Mouse (Mus musculus): Measurements from ENCODE around the gene Astl.
A peak's percentile ranks its signal among the peaks of the same experiment; 100 is the strongest.

Astl gene

GRCm38 (mm10) chr2:127324456-127324855 is 14.0 kb upstream of the Astl start:
- no peak for DNase-seq (ENCODE audit: low spot score in 2 of 2)

DNA sequence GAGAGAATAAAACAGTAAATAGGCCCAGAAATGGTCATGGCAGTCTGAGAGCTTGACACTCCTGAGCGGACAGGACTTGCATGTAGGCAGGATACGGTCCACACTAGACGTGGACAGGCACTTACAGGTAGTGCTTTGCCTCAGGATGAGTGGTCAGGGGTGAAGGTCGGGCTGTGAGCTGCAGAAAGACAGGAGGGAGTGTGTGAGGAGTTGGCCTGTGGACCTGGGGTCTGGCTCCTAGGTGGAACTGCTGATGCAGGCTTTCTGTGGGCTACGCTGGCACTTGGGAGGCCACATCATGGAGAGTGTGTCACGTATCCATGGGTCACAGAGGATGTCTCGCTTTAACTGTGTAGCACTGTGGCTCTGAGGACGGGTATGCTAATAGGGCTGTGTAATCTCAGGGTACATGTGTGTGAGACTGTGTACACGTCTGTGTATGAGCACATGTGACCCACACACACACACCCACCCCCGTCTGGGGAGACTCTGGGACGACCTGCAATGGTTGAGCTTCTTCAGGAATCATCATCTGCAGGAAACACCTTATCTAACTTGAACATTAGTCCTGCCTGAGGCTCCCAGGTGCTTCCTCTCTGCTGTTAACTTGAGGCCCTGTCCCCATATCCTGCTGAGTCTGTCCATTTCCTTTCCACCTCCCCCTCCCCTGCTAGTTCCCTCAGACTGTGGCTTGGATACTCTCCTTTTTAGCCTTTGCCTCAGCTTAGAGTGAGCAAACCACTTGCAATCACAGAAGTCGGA is 10.2 kb upstream of the Astl start:
- peak in 1 of 2 experiments; percentile 25 for DNase-seq (ENCODE audit: low spot score in 2 of 2)

DNA sequence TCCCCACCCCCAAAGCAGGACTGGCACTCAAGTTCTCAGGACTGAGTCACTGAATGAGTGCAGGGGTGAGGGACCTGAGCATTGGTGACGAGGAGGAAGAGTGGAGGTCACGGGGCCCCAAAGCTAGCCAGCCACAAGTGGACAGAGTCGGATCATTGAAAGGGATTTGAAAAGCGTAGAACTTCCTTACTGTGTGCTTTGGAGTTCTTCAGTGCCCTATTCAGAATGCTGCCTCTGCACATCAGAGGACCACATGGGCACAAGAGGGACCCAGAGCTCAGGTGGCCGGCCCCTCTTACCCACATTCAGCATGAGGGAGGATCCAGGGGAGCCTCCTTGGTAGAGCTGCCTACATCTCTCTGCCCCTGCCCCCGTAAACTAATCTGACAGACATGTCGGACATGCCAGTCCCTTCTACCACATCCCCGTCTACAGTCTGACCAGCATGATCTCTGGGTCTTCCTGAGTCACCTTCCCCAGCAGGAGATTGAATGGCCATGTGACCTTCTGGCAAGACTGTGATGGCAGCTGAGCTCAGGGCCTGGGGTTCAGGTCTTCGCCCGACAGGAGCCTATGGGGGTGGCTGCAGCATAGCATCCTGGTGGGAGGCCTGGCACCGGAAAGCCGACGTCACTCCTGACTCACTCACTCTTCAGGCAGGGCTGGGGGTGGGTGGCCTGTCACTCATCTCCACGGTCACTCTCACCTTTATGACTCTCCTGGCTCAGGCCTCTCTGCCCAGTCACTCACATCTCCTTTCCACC is 5.5 kb upstream of the Astl start:
- DNase-seq (ENCODE audit: low spot score in 2 of 2) = no peak

- DNase-seq (ENCODE audit: low spot score in 2 of 2) = no peak
These were observed 4.4 kb upstream of the Astl start for GRCm38 (mm10) chr2:127333945-127334603.

DNA sequence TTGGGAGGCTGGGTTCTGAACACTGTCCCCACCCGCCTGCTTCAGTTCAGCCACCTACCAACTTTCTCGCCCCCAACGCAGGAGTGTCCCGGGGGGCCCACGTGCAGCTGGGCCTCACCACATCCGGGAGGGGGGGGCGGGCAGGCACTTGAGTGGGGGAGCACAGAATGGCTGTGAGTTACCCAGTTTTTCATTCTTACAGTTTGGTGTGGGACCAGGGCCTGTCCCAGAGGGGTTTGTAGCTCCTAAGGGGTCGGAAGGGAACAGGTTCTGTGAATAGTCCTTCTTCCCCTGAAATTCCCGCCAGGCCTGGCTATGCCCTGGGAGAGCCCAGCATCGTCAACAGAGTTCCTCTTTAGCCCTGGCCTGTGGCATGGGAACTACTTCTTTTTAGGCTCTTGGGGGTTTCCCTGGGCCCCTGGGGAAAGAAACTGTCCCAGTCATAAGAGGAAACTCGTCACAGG is 3.3 kb upstream of the Astl start:
- peak; percentile 12 to 26 for DNase-seq (ENCODE audit: low spot score in 2 of 2)

DNA sequence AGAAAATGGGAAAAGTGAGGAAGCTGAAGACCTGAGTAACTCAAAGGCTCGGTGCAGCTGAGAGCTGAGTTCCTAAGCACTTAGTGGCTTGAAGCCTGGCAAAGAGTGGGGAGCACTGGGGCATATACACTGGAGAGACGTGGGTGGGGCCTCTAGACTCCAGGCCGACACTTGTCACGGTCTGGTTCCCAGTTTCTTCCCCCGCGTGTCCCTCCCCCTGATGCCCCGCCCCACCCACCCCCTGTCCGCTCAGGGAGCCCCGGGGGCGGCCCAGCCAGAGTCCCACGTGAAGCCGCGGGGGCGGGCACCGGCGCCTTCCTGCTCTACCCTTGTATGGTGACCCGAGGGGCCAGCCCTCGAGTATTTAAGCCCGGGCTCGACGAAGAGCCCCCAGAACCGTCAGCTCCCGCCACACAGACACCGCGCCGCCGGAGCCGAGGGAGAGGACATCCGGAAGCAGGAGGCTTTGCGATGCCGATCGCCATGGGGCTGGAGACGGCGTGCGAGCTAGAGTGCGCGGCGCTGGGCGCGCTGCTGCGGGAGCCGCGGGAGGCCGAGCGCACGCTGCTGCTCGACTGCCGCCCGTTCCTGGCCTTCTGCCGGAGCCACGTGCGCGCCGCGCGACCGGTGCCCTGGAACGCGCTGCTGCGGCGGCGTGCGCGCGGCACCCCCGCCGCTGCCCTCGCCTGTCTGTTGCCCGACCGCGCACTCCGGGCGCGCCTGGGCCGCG is 2.5 kb upstream of the Astl start, which contains the start of gene Dusp2:
TSS of gene Dusp2 (plus strand) at position 393 of the 730 bp plus-strand sequence.
- peak; percentile 81 to 89 for DNase-seq (ENCODE audit: low spot score in 2 of 2)

DNA sequence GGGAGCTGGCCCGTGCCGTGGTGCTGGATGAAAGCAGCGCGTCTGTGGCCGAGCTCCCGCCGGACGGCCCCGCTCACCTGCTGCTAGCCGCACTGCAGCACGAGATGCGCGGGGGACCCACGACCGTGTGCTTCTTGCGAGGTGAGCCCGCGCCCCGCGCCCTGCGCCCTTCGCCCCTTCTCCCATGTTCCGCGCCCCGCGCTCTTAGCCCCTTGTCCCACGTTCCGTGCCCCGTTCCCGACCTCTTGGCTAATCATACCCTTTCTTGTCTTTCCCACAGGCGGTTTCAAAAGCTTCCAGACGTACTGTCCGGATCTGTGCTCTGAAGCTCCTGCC is 2.0 kb upstream of the Astl start:
- no peak for DNase-seq (ENCODE audit: low spot score in 2 of 2)

DNA sequence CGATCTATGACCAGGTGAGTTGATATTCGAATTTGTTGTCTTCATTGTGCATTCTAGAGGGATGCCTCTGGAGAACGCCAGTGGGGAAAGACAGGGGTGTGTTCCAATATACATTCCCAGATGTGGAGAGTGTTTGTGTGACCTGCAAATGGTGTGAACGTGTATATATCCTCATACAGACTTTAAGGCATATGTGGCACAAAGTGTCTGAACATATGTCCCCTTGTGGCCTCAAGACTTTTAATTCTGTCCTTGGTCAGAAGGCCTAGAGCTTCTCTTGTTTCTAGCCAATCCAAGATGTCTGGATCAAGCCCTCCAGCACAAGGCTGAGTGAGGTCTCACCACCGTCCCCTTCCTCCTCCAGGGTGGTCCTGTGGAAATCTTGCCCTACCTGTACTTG is 1.6 kb upstream of the Astl start:
- DNase-seq (ENCODE audit: low spot score in 2 of 2) = no peak

- no peak for DNase-seq (ENCODE audit: low spot score in 2 of 2)
These were observed 908 bp upstream of the Astl start for GRCm38 (mm10) chr2:127337531-127337930.

- DNase-seq (ENCODE audit: low spot score in 2 of 2) = no peak
These were observed 427 bp upstream of the Astl start for GRCm38 (mm10) chr2:127338012-127338411.

DNA sequence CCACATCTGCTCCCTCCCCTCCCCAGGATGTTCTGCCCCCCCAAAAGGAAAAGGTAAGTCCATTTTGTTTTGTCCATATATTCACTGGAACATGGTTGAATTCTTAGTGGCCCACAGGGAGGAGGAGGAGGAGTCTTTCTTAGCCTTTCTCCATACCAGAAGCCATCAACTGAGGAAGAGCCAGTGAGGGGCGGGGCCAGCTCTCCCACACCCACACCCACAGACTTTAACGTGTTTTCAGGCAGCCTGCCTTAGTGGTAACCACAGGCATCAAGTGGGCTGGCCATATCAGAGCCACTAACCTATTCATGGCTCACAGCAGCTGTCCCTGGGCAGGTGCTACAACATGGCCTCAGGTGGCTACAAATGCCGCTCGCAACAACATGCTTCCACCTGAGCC is 394 bp downstream of the Astl start:
- no peak for DNase-seq (ENCODE audit: low spot score in 2 of 2)

- no peak for DNase-seq (ENCODE audit: low spot score in 2 of 2)
These were observed 823 bp downstream of the Astl start for GRCm38 (mm10) chr2:127339262-127339661.

GRCm38 (mm10) chr2:127341159-127341558 is 2.7 kb downstream of the Astl start:
- DNase-seq (ENCODE audit: low spot score in 2 of 2) = peak in 1 of 2 experiments; percentile 14

GRCm38 (mm10) chr2:127346334-127346733 is 7.9 kb downstream of the Astl start:
- no peak for DNase-seq (ENCODE audit: low spot score in 2 of 2)

DNA sequence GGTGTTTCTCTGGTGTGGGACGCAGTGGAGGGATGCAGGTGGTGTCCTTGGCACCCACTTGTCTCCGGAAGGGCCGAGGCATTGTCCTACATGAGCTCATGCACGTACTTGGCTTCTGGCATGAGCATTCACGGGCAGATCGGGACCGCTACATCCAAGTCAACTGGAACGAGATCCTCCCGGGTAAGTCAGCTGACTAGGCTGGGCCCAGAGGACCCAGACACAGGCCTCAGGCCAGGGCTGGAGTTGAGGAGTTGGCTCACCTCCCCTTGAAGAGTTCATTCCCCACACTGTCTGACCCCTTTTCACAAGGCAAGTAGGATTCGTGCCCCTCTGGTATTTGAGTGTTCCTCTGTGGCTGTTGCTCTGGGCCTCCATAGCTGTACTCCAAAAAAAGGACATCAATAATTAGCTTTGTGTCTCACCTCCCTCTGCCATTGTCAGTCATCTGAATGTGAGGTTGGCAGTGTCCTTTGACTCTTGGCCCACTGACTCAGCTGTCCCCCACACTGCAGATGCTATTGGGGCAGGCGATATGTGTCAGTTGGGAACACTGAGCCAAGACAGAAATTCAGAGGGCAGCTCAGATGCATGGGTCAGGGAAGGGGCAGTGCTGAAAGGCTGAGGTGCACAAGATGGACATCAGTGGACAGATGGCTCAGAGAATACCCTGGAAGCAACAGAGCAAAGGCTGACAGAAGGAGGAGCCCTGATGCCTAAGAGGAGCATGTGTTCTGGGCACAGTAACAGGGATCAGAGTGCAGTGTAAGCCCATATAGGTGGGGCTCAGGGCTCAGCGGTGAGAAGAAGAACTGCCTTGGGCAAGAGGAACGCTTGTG is 8.9 kb downstream of the Astl start:
- DNase-seq (ENCODE audit: low spot score in 2 of 2) = no peak

GRCm38 (mm10) chr2:127353881-127354280 is 15.4 kb downstream of the Astl start:
- DNase-seq (ENCODE audit: low spot score in 2 of 2) = no peak

GRCm38 (mm10) chr2:127362459-127363281 is 24.2 kb downstream of the Astl start, which contains the start of gene Adra2b:
TSS of gene Adra2b (plus strand) at chr2:127363208.
- DNase-seq (ENCODE audit: low spot score in 2 of 2) = peak; percentile 70 to 81

DNA sequence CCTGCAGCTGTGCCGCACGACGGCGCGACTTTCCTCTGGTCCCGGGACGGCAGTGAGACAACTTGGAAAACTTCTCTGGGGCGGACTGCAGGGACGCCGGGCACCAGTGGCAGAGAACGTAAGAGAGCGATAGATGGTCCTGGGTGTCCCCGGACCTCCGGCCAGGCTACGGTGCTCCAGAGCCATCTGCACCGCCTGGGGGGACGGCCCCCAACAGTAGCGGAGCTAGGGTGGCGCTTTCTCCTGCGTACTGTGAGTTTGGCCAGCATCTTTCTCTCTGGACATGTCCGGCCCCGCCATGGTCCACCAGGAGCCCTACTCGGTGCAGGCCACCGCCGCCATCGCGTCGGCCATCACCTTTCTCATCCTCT is 24.8 kb downstream of the Astl start:
- peak in 1 of 2 experiments; percentile 37 for DNase-seq (ENCODE audit: low spot score in 2 of 2)

- DNase-seq (ENCODE audit: low spot score in 2 of 2) = no peak
These were observed 25.3 kb downstream of the Astl start for GRCm38 (mm10) chr2:127363696-127364095.

DNA sequence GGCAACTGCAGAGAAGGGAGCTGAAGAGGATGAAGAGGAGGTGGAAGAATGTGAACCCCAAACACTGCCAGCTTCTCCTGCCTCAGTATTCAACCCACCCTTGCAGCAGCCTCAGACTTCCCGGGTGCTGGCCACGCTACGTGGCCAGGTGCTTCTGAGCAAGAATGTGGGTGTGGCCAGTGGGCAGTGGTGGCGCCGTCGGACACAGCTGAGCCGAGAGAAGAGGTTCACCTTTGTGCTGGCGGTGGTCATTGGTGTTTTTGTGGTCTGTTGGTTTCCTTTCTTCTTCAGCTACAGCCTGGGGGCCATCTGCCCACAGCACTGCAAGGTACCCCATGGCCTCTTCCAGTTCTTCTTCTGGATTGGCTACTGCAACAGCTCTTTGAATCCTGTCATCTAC is 26.0 kb downstream of the Astl start:
- no peak for DNase-seq (ENCODE audit: low spot score in 2 of 2)

Data from heart, adult 9 months (tissue).